Mouse (Mus musculus): ENCODE results near the gene Mob3b. TPM values are rescaled to one million over a fixed set of nuclear protein-coding genes. Genes with fewer than 3 reads are reported as not detected.
"Not testable (repeated sequence)": the region's sequence is repeated elsewhere in the genome, so short reads cannot be mapped to it uniquely, and the experiment has no call there.

Gene Mob3b
- polyA plus RNA-seq, 1 experiment from 2014 or later: 18.5 TPM

GRCm38 (mm10) chr4:34901582-34901981 lies 255.7 kb downstream of the Mob3b start:
- not testable (repeated sequence) for H3K4me2 ChIP-seq; ATAC-seq (ENCODE audit: insufficient number of reproducible peaks, insufficient read depth, low FRiP score, low TSS enrichment, low read depth); H3K9me3 ChIP-seq; H3K4me3 ChIP-seq; H3K9ac ChIP-seq; H3K36me3 ChIP-seq; H3K27me3 ChIP-seq; H3K4me1 ChIP-seq; H3K27ac ChIP-seq
- 79% methylated on average over 3 of the region's 3 CpGs for WGBS

GRCm38 (mm10) chr4:34901166-34901565 lies 256.1 kb downstream of the Mob3b start:
- Histone ChIP-seq H3K4me3 (no peak overlapping the region), H3K9me3 (no peaks in the 10 kb centered on the region), H3K36me3 (no peaks in the 10 kb centered on the region), H3K4me2 (no peak overlapping the region), H3K9ac (no peak overlapping the region), H3K27ac (no peak overlapping the region), H3K4me1 (peaks cover 4% of the 10 kb centered on the region; the same call in 1 of the 2 replicates), H3K27me3 (no peaks in the 10 kb centered on the region; the same call in none of the 2 replicates)
- WGBS: 70% methylated on average over 4 of the region's 4 CpGs
- ATAC-seq (ENCODE audit: insufficient number of reproducible peaks, insufficient read depth, low FRiP score, low TSS enrichment, low read depth): no peak

- no peaks in the 10 kb centered on the region for H3K9me3 ChIP-seq
- no peaks in the 10 kb centered on the region; the same call in 1 of the 2 replicates for H3K27me3 ChIP-seq
- peak overlapping the region; percentile 19 for H3K4me2 ChIP-seq
- peaks cover 4% of the 10 kb centered on the region; the same call in 1 of the 2 replicates for H3K4me1 ChIP-seq
- 37% methylated on average over 9 of the region's 9 CpGs for WGBS
- no peak overlapping the region for H3K27ac ChIP-seq
- ATAC-seq (ENCODE audit: insufficient number of reproducible peaks, insufficient read depth, low FRiP score, low TSS enrichment, low read depth): no peak
- H3K9ac ChIP-seq: no peak overlapping the region
- H3K4me3 ChIP-seq: no peak overlapping the region
- H3K36me3 ChIP-seq: no peaks in the 10 kb centered on the region
Measured at GRCm38 (mm10) chr4:34900155-34900554, 257.1 kb downstream of the Mob3b start.

GRCm38 (mm10) chr4:34899322-34899721 lies 258.0 kb downstream of the Mob3b start:
- Histone ChIP-seq H3K27me3 (no peaks in the 10 kb centered on the region; the same call in 1 of the 2 replicates), H3K27ac (no peak overlapping the region), H3K36me3 (no peaks in the 10 kb centered on the region), H3K9me3 (no peaks in the 10 kb centered on the region), H3K4me2 (no peak overlapping the region), H3K4me3 (no peak overlapping the region), H3K9ac (no peak overlapping the region), H3K4me1 (peaks cover 4% of the 10 kb centered on the region; the same call in 1 of the 2 replicates)
- ATAC-seq (ENCODE audit: insufficient number of reproducible peaks, insufficient read depth, low FRiP score, low TSS enrichment, low read depth): no peak
- 94% methylated on average over 1 of the region's 1 CpGs for WGBS

Other genes with a start within 250 kb of the Mob3b start
- 0.35 and 0.69 TPM in 2 replicates for gene Ifnk, start 5.4 kb downstream of the Mob3b start, polyA plus RNA-seq (2015; fragmentation: Nextera tagmentation; extraction: Ambion mirVana)
- gene C9orf72, start 68.7 kb upstream of the Mob3b start, polyA plus RNA-seq (2015; fragmentation: Nextera tagmentation; extraction: Ambion mirVana): 12.2 and 14.9 TPM in 2 replicates

Measured in embryonic facial prominence, embryonic 13.5 days (tissue).